Mouse (Mus musculus) spleen, postnatal 4 days (tissue): ENCODE data around the gene Myb.
"Not testable (repeated sequence)": the region's sequence is repeated elsewhere in the genome, so short reads cannot be mapped to it uniquely, and the experiment has no call there.

Source experiments
- DNase-seq, 2 experiments: peaks; one replicate each; pipeline ENCODE4 v3.0.0; 2022; ENCODE audit warnings: low spot score in 2 of 2

Myb gene

GRCm38 (mm10) chr10:21172650-21173200, 11.9 kb upstream of the Myb start:
- DNase-seq: no peak

DNA sequence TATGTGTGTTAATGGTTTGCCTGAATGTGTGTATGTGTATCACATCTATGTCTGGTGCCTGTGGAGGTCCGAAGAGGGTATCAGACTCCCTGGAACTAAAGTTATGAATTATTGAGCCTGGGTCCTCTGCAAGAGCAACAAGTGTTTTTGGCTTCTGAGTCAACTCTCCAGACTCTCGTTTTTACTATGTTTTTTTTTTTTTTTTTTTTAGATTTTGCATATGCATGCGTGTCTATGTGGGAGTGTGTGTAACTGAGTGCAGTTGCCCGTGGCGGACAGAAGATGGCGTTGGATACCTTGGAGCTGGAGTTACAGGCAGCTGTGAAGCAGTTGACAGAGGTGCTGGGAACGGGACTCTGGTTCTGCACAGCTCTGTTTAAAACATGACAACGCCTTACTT, 7.7 kb upstream of the Myb start:
- DNase-seq: no peak

DNA sequence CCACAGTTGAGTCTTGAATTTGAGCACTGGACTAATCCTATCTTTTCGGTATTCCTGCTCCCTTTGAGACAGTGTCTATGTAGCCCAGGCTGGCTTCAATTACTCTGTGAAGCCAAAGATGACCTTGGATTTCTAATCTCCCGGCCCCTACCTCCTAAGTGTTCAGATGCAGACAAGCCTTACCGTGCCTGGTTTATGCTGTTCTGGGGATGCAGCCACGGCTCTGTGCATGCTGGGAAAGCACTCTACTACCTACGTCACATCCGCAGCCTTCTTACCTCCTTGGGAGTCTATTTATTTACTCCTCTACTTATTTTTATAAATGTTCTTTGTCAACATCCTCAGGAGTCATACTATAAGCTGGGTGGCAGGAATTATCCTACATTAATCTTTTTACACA, 7.1 kb upstream of the Myb start:
- no peak for DNase-seq

DNA sequence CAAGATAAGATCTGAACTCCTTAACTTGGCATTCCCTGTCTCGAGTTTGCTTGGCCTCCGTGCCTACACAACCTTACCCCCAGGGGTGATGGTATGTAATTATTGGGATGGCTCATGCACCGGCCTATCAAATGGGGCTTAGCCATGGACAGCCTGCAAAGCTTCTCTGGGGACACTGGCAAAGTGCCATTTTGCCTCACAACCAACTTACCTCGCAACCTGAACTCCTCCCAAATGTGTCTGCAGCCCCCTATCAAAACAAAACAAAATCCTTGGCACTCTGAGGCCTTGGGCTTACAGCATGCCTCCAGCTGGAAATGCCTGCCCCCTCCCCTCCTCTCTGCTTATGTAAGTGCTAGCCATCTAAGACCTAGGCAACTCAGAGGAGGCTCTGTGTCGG, 6.4 kb upstream of the Myb start:
- peak in 1 of 2 experiments; percentile 52 for DNase-seq

DNA sequence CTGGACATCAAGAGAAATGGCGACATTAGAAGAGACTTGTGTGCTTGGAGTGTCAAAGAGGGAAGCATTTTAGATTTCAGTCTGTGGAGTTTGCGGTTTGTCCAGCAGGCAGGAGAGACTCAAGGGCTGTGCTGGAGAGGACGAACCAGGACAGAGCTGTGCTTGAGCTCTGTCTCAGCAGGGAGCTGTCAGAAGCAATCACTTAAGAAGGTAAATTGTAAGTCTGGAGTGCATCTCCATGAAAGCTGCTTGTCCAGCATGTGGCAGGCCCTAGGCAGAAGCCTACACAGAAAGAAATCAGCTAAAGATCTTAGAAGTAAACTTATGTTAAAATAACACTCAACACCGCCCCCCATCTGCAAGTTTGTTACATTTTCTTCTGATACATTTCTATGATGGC, 4.6 kb upstream of the Myb start:
- DNase-seq: no peak

GRCm38 (mm10) chr10:21162124-21162523, 1.3 kb upstream of the Myb start:
- DNase-seq: no peak

DNA sequence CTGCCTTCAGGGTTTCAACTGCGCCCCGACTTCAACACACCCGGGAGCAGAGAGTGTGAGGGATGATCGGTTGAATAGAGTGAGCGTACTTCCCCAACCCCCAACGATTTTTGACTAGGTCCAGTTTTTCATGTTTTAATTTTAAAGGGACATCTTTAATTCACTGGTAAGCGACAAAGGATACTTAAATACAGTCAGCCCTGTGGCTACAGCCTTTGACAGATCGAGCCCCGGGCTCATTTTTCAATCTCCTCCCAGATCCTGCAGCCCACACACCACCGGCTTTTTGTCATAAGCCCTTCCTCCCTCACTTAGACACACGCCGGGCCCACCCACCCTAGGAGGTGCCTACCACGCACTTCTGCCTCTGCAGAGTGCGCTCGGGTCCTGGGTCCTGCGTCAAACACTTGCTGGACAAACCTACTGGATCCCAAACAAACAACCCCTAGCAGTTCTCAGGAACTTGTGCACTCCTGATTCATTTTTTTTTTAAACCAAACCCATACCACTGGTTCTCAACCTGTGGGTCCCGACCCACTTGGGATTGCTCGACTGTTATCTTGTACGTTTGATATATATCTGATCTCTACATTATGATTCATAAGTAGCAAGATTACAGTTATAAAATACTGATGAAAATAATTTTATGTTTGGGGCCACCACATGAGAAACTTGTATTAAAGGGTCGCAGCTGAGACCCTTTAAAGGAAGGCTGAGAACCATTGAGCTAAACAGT, 743 bp upstream of the Myb start:
- DNase-seq: peak; percentile 40 to 75

DNA sequence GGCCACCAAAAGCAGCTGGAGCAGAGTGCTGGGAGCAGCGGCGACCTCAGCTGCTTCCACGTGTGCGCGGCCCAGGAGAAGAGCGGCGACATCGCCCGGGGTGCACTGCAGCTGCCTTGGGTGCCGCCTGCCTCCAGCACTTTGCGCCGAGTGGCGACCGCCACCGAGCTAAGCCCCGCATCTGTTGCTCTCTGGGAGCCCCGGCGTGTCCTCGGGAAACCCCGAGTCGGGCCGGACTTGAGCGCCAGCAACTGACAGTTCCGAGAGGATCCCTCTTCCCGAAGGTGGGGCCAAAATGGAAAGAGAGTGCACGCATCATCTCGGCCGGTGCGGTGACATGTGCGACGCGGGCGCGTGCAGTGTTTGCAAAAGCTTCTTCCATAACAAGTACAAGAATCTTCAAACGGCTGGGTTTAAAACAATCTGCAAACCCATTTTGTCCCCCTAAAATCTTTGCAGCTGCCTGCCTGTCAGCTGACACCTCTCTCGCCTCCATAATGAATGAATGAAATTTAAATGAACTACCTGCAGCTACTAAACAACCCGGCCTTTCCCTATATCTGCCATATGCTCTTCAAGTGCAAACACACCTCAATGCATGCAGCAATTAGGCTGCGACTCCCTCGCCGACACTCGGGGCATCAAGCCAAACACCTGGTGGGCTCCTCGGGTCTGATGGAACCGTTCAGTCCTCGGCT, 938 bp downstream of the Myb start:
- peak; percentile 54 to 82 for DNase-seq

GRCm38 (mm10) chr10:21158918-21159443, 1.8 kb downstream of the Myb start:
- DNase-seq: peak; percentile 73 to 87

DNA sequence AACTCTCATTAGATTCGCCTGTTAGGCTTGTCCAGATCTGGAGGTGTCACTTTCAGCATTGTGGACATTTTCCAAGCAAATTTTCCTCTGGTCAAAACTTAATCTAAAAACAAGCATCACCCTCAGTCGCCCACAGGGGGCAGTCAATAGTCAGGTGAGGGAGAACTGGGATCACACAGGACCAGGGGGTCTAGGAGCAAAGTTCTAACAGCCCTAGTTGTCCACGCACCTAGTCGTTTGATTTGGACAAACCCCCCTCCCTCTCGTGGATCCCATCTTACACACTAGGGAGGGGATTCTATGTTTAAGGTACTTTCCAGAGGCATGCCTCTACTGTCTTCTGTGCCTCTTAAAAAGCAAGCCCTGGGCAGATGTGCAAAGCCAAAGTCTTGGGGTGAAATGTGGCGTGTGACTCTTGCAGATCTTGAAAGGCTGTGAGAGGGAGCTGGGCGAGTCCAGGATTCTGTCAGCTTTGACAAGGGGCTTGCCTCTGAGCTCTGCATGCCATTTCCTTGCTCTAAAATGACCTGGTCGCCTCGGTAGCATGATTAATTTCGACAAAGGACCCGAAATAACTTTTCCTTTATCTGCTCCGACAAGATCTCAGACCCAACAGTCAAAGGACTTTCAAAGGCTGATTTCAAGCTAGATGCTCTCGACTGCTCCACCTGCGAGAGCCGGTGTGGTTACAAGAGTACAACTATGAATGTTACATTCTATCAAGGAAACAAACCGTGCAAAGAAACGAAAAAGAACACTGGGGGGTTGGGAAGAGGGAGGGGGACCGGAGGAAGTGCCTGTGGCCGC, 2.5 kb downstream of the Myb start:
- peak; percentile 71 to 84 for DNase-seq

DNA sequence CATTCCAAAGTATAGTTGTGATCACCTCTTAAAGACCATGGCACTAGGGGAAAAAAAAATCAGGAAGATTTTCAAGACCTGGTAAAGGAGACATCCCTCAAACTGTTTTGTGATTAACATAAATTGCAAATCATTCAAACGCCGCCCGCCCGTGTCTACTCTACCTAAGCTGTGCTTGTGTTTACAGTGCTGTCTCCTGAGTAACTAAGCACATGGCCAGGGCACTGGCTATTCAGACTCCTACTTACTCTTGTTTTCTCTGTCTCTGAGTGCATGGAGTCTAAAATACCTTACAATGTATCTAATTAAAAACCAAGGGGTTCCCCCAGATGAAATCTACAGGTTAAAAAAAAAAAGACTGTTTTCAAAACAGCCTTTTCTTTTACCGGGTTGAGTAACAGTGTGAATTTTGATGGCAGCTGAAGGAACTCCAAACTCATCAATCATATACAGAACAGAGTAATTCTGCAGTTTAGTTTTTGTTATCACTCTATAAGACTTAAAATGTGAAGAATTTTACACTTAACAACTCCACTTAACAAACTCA, 3.8 kb downstream of the Myb start:
- DNase-seq: peak in 1 of 2 experiments; percentile 55

- peak in 1 of 2 experiments; percentile 44 for DNase-seq
These were observed 4.4 kb downstream of the Myb start for GRCm38 (mm10) chr10:21156416-21156815.

DNA sequence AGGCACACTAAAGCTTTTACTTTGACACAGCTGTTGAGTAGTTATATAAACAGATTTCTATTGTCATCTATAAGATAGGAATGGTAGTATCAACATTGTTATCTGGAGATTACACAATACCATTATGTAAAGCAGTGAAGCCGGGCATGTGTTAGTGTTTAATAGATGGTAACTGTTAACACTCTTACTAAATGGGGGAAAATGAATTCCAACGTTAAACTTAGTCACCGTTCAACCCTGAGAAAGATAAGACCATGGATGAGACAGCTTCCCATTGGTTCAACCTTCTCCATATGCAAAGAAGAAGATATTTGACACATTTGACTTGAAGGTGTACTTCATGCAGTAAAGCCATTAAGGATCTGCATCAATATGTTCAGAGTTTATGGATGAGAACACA, 5.9 kb downstream of the Myb start:
- DNase-seq: no peak

DNA sequence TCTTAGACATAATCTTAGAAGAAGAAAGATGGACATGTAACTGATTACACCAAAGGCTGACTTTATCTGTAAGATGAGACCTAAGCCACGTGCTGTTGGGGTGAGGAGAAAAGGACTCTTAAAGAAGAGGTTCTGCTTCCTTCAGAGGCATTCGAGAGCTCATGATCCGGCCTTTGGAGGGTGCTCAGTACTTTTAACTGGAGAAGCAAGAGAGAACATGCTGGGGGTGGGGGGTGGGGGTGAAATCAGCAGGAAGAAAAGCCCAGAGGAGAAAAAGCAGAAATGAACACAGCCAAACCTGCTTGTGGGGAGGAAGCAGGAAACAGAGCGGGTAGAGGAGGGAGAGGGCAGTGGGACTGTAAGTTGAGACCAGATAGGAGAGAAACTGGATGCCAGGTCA, 7.4 kb downstream of the Myb start:
- no peak for DNase-seq

- peak in 1 of 2 experiments; percentile 51 for DNase-seq
These were observed 8.0 kb downstream of the Myb start for GRCm38 (mm10) chr10:21152812-21153211.

GRCm38 (mm10) chr10:21151320-21151719, 9.5 kb downstream of the Myb start:
- DNase-seq: no peak

DNA sequence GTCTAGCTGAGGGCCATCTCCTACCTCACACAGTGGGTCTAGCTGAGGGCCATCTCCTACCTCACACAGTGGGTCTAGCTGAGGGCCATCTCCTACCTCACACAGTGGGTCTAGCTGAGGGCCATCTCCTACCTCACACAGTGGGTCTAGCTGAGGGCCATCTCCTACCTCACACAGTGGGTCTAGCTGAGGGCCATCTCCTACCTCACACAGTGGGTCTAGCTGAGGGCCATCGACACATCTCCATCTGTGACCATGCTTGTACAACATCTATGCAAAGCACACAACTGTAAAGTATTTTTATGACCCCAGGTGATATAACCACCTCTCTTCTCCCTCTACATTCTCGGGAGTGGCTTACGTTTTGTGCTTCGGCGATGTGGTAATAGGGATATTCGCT, 10.8 kb downstream of the Myb start:
- not testable (repeated sequence) for DNase-seq

DNA sequence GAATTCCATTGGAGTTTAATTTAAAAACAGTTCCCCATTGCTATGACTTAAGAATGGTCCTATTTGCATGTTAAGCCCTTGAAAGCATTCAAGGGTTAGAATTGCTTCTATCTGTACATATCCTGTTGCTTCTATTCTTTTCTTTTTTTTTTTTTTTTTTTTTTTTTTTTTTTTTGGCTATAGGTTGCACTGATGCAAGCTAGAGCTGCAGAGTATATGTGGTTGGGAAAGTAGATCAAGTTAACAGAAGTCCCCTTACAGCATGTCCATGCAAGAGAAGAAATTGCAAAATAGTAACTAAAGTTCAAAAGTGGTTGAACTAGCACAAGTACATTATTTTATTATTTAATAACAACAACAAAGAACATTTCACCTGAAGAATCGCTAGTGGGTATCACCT, 14.1 kb downstream of the Myb start:
- DNase-seq: no peak

DNA sequence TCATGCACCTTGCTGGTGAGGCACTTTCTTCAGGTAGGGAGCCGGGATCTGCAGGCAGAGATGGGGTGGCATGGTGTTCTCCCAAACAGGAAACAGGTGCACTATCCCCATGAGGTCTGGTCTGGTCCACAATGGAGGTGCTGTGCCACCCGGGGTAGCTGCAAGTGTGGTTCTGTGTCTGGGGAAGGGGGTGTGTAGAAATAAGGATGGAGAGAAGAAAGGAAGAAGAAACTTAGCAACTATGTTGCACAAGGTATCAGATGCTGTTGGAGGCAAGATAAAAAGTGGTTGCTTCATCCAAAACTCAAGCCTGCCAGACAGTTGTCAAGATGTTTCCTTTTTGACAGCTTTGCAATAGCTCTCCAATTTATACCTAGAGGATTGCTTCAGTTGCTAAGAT, 14.5 kb downstream of the Myb start:
- DNase-seq: no peak

DNA sequence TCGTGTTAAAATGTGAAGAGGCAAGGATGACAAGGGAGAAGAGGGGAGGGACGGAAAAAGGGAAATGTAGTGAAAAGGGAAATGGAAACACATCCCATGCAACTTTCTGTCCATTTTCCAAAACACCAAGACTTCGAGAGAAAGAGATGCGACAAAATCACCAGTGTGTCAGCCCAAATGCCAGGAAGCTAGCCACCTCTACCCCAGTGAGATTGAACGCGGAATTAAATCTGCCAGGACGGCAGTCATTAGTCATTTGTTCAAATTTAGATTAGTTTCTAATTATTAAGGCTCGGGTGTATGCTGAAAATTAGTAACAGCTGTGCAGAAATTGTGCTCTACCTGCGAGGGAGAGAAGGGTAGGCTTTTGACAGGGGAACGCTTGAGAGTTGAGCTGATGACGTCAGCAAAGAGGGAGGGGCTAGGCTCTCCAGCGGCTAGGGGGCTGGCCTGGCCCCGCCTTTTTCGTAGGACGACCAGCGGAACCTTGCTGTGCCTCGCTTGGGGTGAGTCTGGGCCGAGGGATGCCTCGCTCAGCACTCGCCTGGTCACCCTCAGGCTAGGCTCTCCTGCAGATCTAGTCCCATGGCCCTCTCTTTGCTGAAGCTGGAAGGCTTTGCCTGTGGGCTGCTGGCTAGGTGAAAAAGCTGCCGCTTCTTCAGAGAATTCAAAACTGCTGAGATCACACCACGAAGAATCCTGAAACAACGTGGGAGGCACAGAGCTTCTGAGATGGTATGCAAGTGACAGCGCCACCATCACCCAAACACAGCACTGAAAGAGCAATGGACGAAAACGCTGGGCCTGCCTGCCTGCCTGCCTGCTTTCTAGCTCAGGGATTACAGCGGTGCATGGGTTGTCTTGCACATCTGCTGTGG, 15.9 kb downstream of the Myb start:
- peak in 1 of 2 experiments; percentile 31 for DNase-seq

DNA sequence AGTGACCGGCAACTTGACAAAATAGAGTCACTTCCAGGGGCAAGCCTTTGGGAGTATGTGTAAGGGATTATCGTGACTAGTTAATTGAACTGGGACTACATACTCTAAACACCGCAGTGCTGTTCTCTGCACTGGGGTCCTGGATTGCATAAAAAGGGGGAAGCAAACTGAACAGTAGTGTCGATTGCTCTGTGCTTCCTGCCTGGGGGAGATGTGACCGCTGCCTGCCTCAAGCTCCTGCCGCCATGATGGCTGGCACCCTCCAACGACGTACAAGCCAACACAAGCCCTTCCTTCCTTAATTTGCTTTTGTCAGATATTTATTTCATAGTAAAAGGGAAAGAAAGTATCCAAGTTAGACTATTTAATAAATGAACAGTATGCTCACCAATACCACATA, 25.5 kb downstream of the Myb start:
- DNase-seq: no peak
